Mouse (Mus musculus) stomach, postnatal 0 days (tissue): ENCODE data around the gene Olfr68. TPM values are rescaled to one million over a fixed set of nuclear protein-coding genes. Genes with fewer than 3 reads are reported as not detected.
"Not testable (repeated sequence)": the region's sequence is repeated elsewhere in the genome, so short reads cannot be mapped to it uniquely, and the experiment has no call there.

Source experiments
- ATAC-seq: fragments of 200-750 bp; cut with Nextera tagmentation; 2 replicates; pipeline ENCODE4 v1.8.0; 2017; ENCODE audit not compliant: low FRiP score, low TSS enrichment
- DNase-seq: peaks from one replicate; pipeline ENCODE4 v3.0.0-alpha.2; 2016; ENCODE audit warnings: low spot score
- H3K27ac ChIP-seq: fragments of 300-500 bp; sonication (generic); replicated peaks from 2 replicates; pipeline ENCODE4 v1.5.1; 2014; ENCODE audit warnings: mild to moderate bottlenecking, control low read depth
- H3K27me3 ChIP-seq: fragments of 300-500 bp; sonication (generic); 2 replicates; pipeline ENCODE4 v1.6.1; 2014; ENCODE audit warnings: low read length; ENCODE audit not compliant: control insufficient read depth, insufficient read depth
- H3K36me3 ChIP-seq: fragments of 300-500 bp; sonication (generic); 2 replicates; pipeline ENCODE4 v1.6.1; 2014; ENCODE audit warnings: low read length, mixed read lengths; ENCODE audit not compliant: control insufficient read depth, insufficient read depth
- H3K4me1 ChIP-seq: fragments of 300-500 bp; sonication (generic); replicated peaks from 2 replicates; pipeline ENCODE4 v1.6.1; 2014; ENCODE audit warnings: antibody characterized with exemption; ENCODE audit not compliant: control insufficient read depth, insufficient read depth
- H3K4me2 ChIP-seq: fragments of 300-500 bp; sonication (generic); replicated peaks from 2 replicates; pipeline ENCODE4 v1.6.1; 2014; ENCODE audit warnings: low read depth, mild to moderate bottlenecking, control low read depth, moderate library complexity
- H3K4me3 ChIP-seq: fragments of 300-500 bp; sonication (generic); 2 replicates; pipeline ENCODE4 v1.5.1; 2014; ENCODE audit warnings: low read depth, low read length, control low read depth
- H3K9ac ChIP-seq: fragments of 300-500 bp; sonication (generic); 2 replicates; pipeline ENCODE4 v1.6.1; 2014; ENCODE audit warnings: mild to moderate bottlenecking, low read length, control low read depth, mixed read lengths
- H3K9me3 ChIP-seq: fragments of 300-500 bp; sonication (generic); 2 replicates; pipeline ENCODE4 v1.6.1; 2016; ENCODE audit warnings: low read length; ENCODE audit not compliant: control insufficient read depth
- CTCF ChIP-seq: IDR thresholded peaks from 2 replicates; pipeline ENCODE4 v1.5.1; 2016; ENCODE audit warnings: antibody characterized with exemption, low read depth, mild to moderate bottlenecking, moderate library complexity
- EP300 ChIP-seq: optimal IDR thresholded peaks from 2 replicates; pipeline ENCODE3; 2016; ENCODE audit warnings: antibody characterized with exemption
- WGBS: fragments of 180-500 bp; shearing (Covaris S2); extraction: QIAGEN DNeasy Blood & Tissue Kit; methylation state at CpG from one replicate; pipeline ENCODE4 v1.1.7; 2014; 5-methylcytosine and 5-hydroxymethylcytosine counted together
- polyA plus RNA-seq: library from polyadenylated mRNA; unstranded; fragments of >200 nt; fragmentation: Nextera tagmentation; extraction: Ambion mirVana; gene quantifications from 2 replicates; pipeline ENCODE4 v1.2.1, GENCODE M21; 2015

The Olfr68 gene
- polyA plus RNA-seq, 1 experiment from 2014 or later = not detected

- Histone ChIP-seq H3K27me3 (no peaks in the 10 kb centered on the region), H3K4me3 (no peak within 1 kb of the TSS), H3K36me3 (no peaks in the 10 kb centered on the region), H3K27ac (no peak within 1 kb of the TSS), H3K9ac (no peak within 1 kb of the TSS), H3K4me1 (no peaks in the 10 kb centered on the region), H3K4me2 (no peak within 1 kb of the TSS), H3K9me3 (no peaks in the 10 kb centered on the region)
- WGBS = 56% methylated on average over 2 of the region's 2 CpGs
- TF ChIP-seq EP300 (no peak), CTCF (no peak)
- DNase-seq (no peak), ATAC-seq (no peak)
Observed at GRCm38 (mm10) chr7:103771494-103771893, 8.0 kb downstream of the Olfr68 start, which contains the start of gene Olfr69. Olfr69 (minus strand) TSS chr7:103771594.

DNA sequence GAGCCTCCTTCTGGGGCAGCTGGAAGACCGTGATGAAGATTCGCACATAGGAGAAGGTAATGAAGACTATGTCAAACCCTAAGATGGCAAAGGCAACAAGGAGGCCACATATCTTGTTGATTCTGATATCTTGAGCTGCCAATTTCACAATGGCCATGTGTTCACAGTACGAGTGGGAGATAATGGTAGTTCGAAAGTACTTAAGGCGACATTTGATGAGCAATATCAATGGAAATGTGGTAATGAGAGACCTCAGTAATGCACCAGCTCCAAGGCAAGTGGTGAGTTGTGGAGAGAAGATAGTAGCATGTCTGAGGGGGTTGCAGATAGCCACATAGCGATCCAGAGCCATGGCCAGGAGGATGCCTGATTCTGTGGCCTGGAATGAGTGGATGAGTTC, 11.8 kb downstream of the Olfr68 start:
- ATAC-seq, H3K36me3 ChIP-seq, H3K4me3 ChIP-seq, H3K27me3 ChIP-seq, H3K9ac ChIP-seq, H3K9me3 ChIP-seq, H3K4me2 ChIP-seq, H3K27ac ChIP-seq, H3K4me1 ChIP-seq, DNase-seq: not testable (repeated sequence)
- 85% methylated on average over 5 of the region's 6 CpGs for WGBS

- not testable (repeated sequence) for H3K4me3 ChIP-seq, H3K4me1 ChIP-seq, ATAC-seq, H3K9ac ChIP-seq, H3K27ac ChIP-seq, H3K9me3 ChIP-seq, DNase-seq, H3K36me3 ChIP-seq, H3K4me2 ChIP-seq, H3K27me3 ChIP-seq
- WGBS = 81% methylated on average over 6 of the region's 6 CpGs
Observed at GRCm38 (mm10) chr7:103762212-103762611, 17.3 kb downstream of the Olfr68 start.

DNA sequence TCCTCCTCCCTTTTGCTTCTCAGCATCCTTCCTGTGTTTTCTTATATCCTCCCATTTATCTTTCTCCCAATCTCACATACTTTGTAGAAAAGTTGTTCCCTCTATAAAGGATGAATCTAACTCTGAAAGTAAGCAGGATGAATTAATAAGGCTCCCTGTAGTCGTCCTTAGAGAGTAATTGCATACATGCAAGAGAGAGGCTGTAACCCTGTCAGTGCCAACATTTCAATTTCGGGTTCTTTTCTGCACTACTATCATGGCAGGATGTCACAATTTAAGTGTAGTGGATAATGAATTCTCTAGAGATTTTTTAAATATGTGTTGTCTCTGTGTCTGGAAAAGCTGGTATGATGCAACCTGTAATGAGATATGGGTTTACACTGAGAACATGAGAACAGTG, 22.3 kb downstream of the Olfr68 start, which contains the start of gene Olfr630:
Olfr630 (minus strand) TSS at position 101 of the 400 bp plus-strand sequence.
- Histone ChIP-seq H3K4me3 (no peak within 1 kb of the TSS), H3K4me2 (no peak within 1 kb of the TSS), H3K9ac (no peak within 1 kb of the TSS), H3K9me3 (no peaks in the 10 kb centered on the region), H3K27me3 (no peaks in the 10 kb centered on the region), H3K4me1 (no peaks in the 10 kb centered on the region), H3K27ac (no peak within 1 kb of the TSS), H3K36me3 (no peaks in the 10 kb centered on the region)
- ATAC-seq (no peak), DNase-seq (no peak)
- TF ChIP-seq EP300 = no peak
- TF ChIP-seq CTCF = no peak
- 36% methylated on average over 2 of the region's 2 CpGs for WGBS

DNA sequence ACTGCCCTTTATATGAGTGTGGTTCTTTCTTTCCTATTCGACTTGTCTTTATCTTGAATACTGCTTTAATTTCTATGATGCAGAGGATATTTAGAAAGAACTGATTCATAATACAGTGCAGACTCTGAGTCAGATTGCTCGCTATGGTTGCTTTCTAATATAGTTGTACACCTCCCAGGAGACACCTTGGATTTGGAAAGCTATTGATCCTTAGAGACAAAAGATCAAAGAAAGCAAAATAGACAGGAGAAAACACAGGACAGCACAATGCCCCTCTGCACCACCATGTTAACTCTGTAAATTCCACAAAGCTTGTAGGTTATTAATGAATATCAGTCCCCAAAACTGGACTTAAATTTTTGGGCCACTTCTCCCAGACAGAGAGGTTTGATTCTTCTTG, 34.7 kb downstream of the Olfr68 start, which contains the start of gene Olfr629:
Olfr629 (minus strand) TSS at position 101 of the 400 bp plus-strand sequence.
- Histone ChIP-seq H3K36me3 (no peaks in the 10 kb centered on the region), H3K4me1 (no peaks in the 10 kb centered on the region), H3K9ac (no peak within 1 kb of the TSS), H3K9me3 (no peaks in the 10 kb centered on the region), H3K27me3 (no peaks in the 10 kb centered on the region), H3K4me2 (no peak within 1 kb of the TSS), H3K27ac (no peak within 1 kb of the TSS), H3K4me3 (no peak within 1 kb of the TSS)
- TF ChIP-seq EP300 (no peak), CTCF (no peak)
- DNase-seq (no peak), ATAC-seq (no peak)
- 70% methylated on average over 2 of the region's 2 CpGs for WGBS

- H3K9ac ChIP-seq = no peak within 1 kb of the TSS
- H3K27me3 ChIP-seq = no peaks in the 10 kb centered on the region
- DNase-seq = no peak
- TF ChIP-seq CTCF (no peak), EP300 (no peak)
- no peak within 1 kb of the TSS for H3K27ac ChIP-seq
- no peak within 1 kb of the TSS for H3K4me2 ChIP-seq
- no peak within 1 kb of the TSS for H3K4me3 ChIP-seq
- H3K9me3 ChIP-seq = no peaks in the 10 kb centered on the region
- no peak for ATAC-seq
- H3K36me3 ChIP-seq = no peaks in the 10 kb centered on the region
- WGBS = 77% methylated on average over 1 of the region's 1 CpGs
- H3K4me1 ChIP-seq = no peaks in the 10 kb centered on the region
Observed at GRCm38 (mm10) chr7:103730074-103730473, 49.4 kb downstream of the Olfr68 start, which contains the start of gene Olfr628. Olfr628 (plus strand) TSS chr7:103730374.

Other genes starting within 250 kb of the Olfr68 start
- gene Olfr612, start 237.0 kb downstream of the Olfr68 start, polyA plus RNA-seq = not detected in 2 replicates
- gene Olfr613, start 231.6 kb downstream of the Olfr68 start, polyA plus RNA-seq = not detected in 2 replicates
- gene Olfr615, start 223.6 kb downstream of the Olfr68 start, polyA plus RNA-seq = not detected in 2 replicates
- not detected in 2 replicates for gene Olfr616, start 210.6 kb downstream of the Olfr68 start, polyA plus RNA-seq
- not detected in 2 replicates for gene Olfr617, start 206.6 kb downstream of the Olfr68 start, polyA plus RNA-seq
- 0.10 and 0.22 TPM in 2 replicates for gene Olfr618, start 189.6 kb downstream of the Olfr68 start, polyA plus RNA-seq
- gene Olfr619, start 179.1 kb downstream of the Olfr68 start, polyA plus RNA-seq = not detected in 2 replicates
- 0.10 TPM in 1 of 2 replicates, not detected in the other for gene Olfr620, start 167.2 kb downstream of the Olfr68 start, polyA plus RNA-seq
- not detected in 2 replicates for gene Olfr622, start 137.0 kb downstream of the Olfr68 start, polyA plus RNA-seq
- not detected in 2 replicates for gene Olfr623, start 116.0 kb downstream of the Olfr68 start, polyA plus RNA-seq
- 0.02 TPM in 1 of 2 replicates, not detected in the other for gene Olfr624, start 108.5 kb downstream of the Olfr68 start, polyA plus RNA-seq
- gene Olfr625-ps1, start 97.0 kb downstream of the Olfr68 start, polyA plus RNA-seq = not detected in 2 replicates
- not detected in 2 replicates for gene Olfr243, start 65.0 kb downstream of the Olfr68 start, polyA plus RNA-seq
- gene Olfr628, start 49.3 kb downstream of the Olfr68 start, polyA plus RNA-seq = not detected in 2 replicates
- gene Olfr629, start 34.8 kb downstream of the Olfr68 start, polyA plus RNA-seq = not detected in 2 replicates
- gene Olfr630, start 22.4 kb downstream of the Olfr68 start, polyA plus RNA-seq = not detected in 2 replicates
- gene Olfr69, start 8.1 kb downstream of the Olfr68 start, polyA plus RNA-seq = not detected in 2 replicates
- not detected in 2 replicates for gene Olfr67, start 12.1 kb upstream of the Olfr68 start, polyA plus RNA-seq
- gene Hbb-bt, start 34.3 kb upstream of the Olfr68 start, polyA plus RNA-seq = 137 and 177 TPM in 2 replicates
- gene Hbb-bs, start 48.4 kb upstream of the Olfr68 start, polyA plus RNA-seq = 597 and 747 TPM in 2 replicates
- not detected in 2 replicates for gene Hbb-bh2, start 60.8 kb upstream of the Olfr68 start, polyA plus RNA-seq
- gene Hbb-bh1, start 63.5 kb upstream of the Olfr68 start, polyA plus RNA-seq = not detected in 2 replicates
- gene Hbb-y, start 73.5 kb upstream of the Olfr68 start, polyA plus RNA-seq = not detected in 2 replicates
- gene Olfr66, start 106.6 kb upstream of the Olfr68 start, polyA plus RNA-seq = not detected in 2 replicates
- gene Olfr64, start 114.8 kb upstream of the Olfr68 start, polyA plus RNA-seq = not detected in 2 replicates
- gene Olfr65, start 123.8 kb upstream of the Olfr68 start, polyA plus RNA-seq = not detected in 2 replicates
- not detected in 2 replicates for gene Olfr631, start 149.1 kb upstream of the Olfr68 start, polyA plus RNA-seq
- gene Olfr632, start 154.6 kb upstream of the Olfr68 start, polyA plus RNA-seq = not detected in 2 replicates
- not detected in 2 replicates for gene Olfr633, start 164.7 kb upstream of the Olfr68 start, polyA plus RNA-seq
- 0.01 TPM in 1 of 2 replicates, not detected in the other for gene Olfr635, start 191.5 kb upstream of the Olfr68 start, polyA plus RNA-seq
- gene Olfr638, start 219.0 kb upstream of the Olfr68 start, polyA plus RNA-seq = not detected in 2 replicates
- gene Olfr639, start 237.6 kb upstream of the Olfr68 start, polyA plus RNA-seq = 0.01 TPM in 1 of 2 replicates, not detected in the other
- gene Olfr640, start 245.9 kb upstream of the Olfr68 start, polyA plus RNA-seq = 0.04 TPM in 1 of 2 replicates, not detected in the other